Mouse (Mus musculus) heart, embryonic 12.5 days (tissue): Measurements from ENCODE around the gene Zfp563. TPM values are rescaled to one million over a fixed set of nuclear protein-coding genes. Genes with fewer than 3 reads are reported as not detected.

Source experiments
- ATAC-seq: fragments of 200-750 bp; cut with Nextera tagmentation; 2 replicates; pipeline ENCODE4 v1.8.0; 2017; ENCODE audit warnings: moderate TSS enrichment, moderate library complexity; ENCODE audit not compliant: insufficient number of reproducible peaks, low FRiP score
- H3K27ac ChIP-seq: fragments of 300-500 bp; sonication (generic); 2 replicates; pipeline ENCODE4 v1.5.1; 2016; ENCODE audit warnings: mild to moderate bottlenecking, moderate library complexity; ENCODE audit not compliant: poor library complexity, severe bottlenecking
- H3K27me3 ChIP-seq: fragments of 300-500 bp; sonication (generic); replicated peaks from 2 replicates; pipeline ENCODE4 v1.6.1; 2016; ENCODE audit warnings: mild to moderate bottlenecking, moderate library complexity
- H3K36me3 ChIP-seq: fragments of 300-500 bp; sonication (generic); 2 replicates; pipeline ENCODE4 v1.6.1; 2016; ENCODE audit warnings: mild to moderate bottlenecking, moderate library complexity
- H3K4me1 ChIP-seq: fragments of 300-500 bp; sonication (generic); replicated peaks from 2 replicates; pipeline ENCODE4 v1.6.1; 2016; ENCODE audit warnings: mild to moderate bottlenecking
- H3K4me2 ChIP-seq: fragments of 300-500 bp; sonication (generic); 2 replicates; pipeline ENCODE4 v1.6.1; 2016; ENCODE audit warnings: mild to moderate bottlenecking, moderate library complexity
- H3K4me3 ChIP-seq: fragments of 300-500 bp; sonication (generic); 2 replicates; pipeline ENCODE4 v1.5.1; 2016; ENCODE audit warnings: mild to moderate bottlenecking
- H3K9ac ChIP-seq: fragments of 300-500 bp; sonication (generic); 2 replicates; pipeline ENCODE4 v1.6.1; 2016; ENCODE audit warnings: mild to moderate bottlenecking, moderate library complexity
- H3K9me3 ChIP-seq: fragments of 300-500 bp; sonication (generic); replicated peaks from 2 replicates; pipeline ENCODE4 v1.6.1; 2016; ENCODE audit warnings: mild to moderate bottlenecking, moderate library complexity
- WGBS: fragments of 180-500 bp; shearing (Covaris S2); methylation state at CpG from one replicate; pipeline ENCODE4 v1.1.7; 2016; 5-methylcytosine and 5-hydroxymethylcytosine counted together
- polyA plus RNA-seq: library from polyadenylated mRNA; unstranded; fragments of >200 nt; fragmentation: Nextera tagmentation; extraction: Ambion mirVana; gene quantifications from 2 replicates; pipeline ENCODE4 v1.2.1, GENCODE M21; 2016

The Zfp563 gene
- 4.4 and 4.7 TPM in 2 replicates for polyA plus RNA-seq

- peak within 1 kb of the TSS; percentile 83 for H3K4me2 ChIP-seq
These were observed at the start of gene Zfp563 for GRCm38 (mm10) chr17:33089220-33089949. Zfp563 (plus strand) TSS chr17:33089310.

GRCm38 (mm10) chr17:33058791-33059190 lies 30.3 kb upstream of the Zfp563 start:
- ATAC-seq: no peak
- Histone ChIP-seq H3K27ac (no peak overlapping the region), H3K4me3 (no peak overlapping the region), H3K4me1 (no peaks in the 10 kb centered on the region), H3K4me2 (no peak overlapping the region), H3K9ac (no peak overlapping the region), H3K27me3 (no peaks in the 10 kb centered on the region), H3K36me3 (no peaks in the 10 kb centered on the region), H3K9me3 (no peaks in the 10 kb centered on the region)
- WGBS: 16% methylated on average over 1 of the region's 1 CpGs

More at GRCm38 (mm10) chr17:33089220-33089949, at the start of gene Zfp563:
- peak within 1 kb of the TSS; percentile 81 for H3K4me3 ChIP-seq
- WGBS: 3% methylated on average over 34 of the region's 34 CpGs
- peak; percentile 93 for ATAC-seq
- H3K4me1 ChIP-seq: peaks cover 8% of the 10 kb centered on the region
- peak within 1 kb of the TSS; percentile 85 for H3K27ac ChIP-seq
- no peaks in the 10 kb centered on the region for H3K36me3 ChIP-seq
- H3K27me3 ChIP-seq: no peaks in the 10 kb centered on the region
- no peaks in the 10 kb centered on the region for H3K9me3 ChIP-seq
- H3K9ac ChIP-seq: peak within 1 kb of the TSS; percentile 79

- H3K27me3 ChIP-seq: no peaks in the 10 kb centered on the region
- H3K4me3 ChIP-seq: no peak overlapping the region
- no peaks in the 10 kb centered on the region for H3K36me3 ChIP-seq
- no peak overlapping the region for H3K27ac ChIP-seq
- no peaks in the 10 kb centered on the region for H3K9me3 ChIP-seq
- ATAC-seq: no peak
- no peak overlapping the region for H3K4me2 ChIP-seq
- 0% methylated on average over 1 of the region's 1 CpGs for WGBS
- no peaks in the 10 kb centered on the region for H3K4me1 ChIP-seq
- no peak overlapping the region for H3K9ac ChIP-seq
These were observed 26.1 kb upstream of the Zfp563 start for GRCm38 (mm10) chr17:33063001-33063400.

GRCm38 (mm10) chr17:33067958-33068357 lies 21.2 kb upstream of the Zfp563 start, which contains the start of gene 4921501E09Rik:
4921501E09Rik (minus strand) TSS chr17:33068058.
- no peak for ATAC-seq
- no peaks in the 10 kb centered on the region for H3K4me1 ChIP-seq
- no peak within 1 kb of the TSS for H3K27ac ChIP-seq
- 0 out of 2 replicates have a peak, but pooled peaks cover 3% of the 10 kb centered on the region for H3K27me3 ChIP-seq
- WGBS: 39% methylated on average over 1 of the region's 1 CpGs
- H3K9ac ChIP-seq: no peak within 1 kb of the TSS
- no peak within 1 kb of the TSS for H3K4me3 ChIP-seq
- no peaks in the 10 kb centered on the region for H3K9me3 ChIP-seq
- no peak within 1 kb of the TSS for H3K4me2 ChIP-seq
- no peaks in the 10 kb centered on the region for H3K36me3 ChIP-seq

GRCm38 (mm10) chr17:33091630-33092029 lies 2.5 kb downstream of the Zfp563 start:
- Histone ChIP-seq H3K9ac (no peak overlapping the region), H3K36me3 (no peaks in the 10 kb centered on the region), H3K27ac (no peak overlapping the region), H3K4me1 (peaks cover 8% of the 10 kb centered on the region), H3K4me3 (no peak overlapping the region), H3K9me3 (no peaks in the 10 kb centered on the region), H3K27me3 (no peaks in the 10 kb centered on the region), H3K4me2 (no peak overlapping the region)
- no peak for ATAC-seq
- WGBS: 91% methylated on average over 1 of the region's 1 CpGs

GRCm38 (mm10) chr17:33092391-33093193 lies 3.5 kb downstream of the Zfp563 start:
- peak overlapping the region; percentile 75 for H3K9ac ChIP-seq
- 3% methylated on average over 31 of the region's 31 CpGs for WGBS
- no peaks in the 10 kb centered on the region for H3K27me3 ChIP-seq
- peak; percentile 71 for ATAC-seq
- peaks cover 8% of the 10 kb centered on the region for H3K4me1 ChIP-seq
- peak overlapping the region; percentile 71 for H3K4me3 ChIP-seq
- peak overlapping the region; percentile 74 for H3K4me2 ChIP-seq
- H3K27ac ChIP-seq: peak overlapping the region; percentile 85
- no peaks in the 10 kb centered on the region for H3K9me3 ChIP-seq
- no peaks in the 10 kb centered on the region for H3K36me3 ChIP-seq

GRCm38 (mm10) chr17:33097396-33097795 lies 8.3 kb downstream of the Zfp563 start:
- Histone ChIP-seq H3K4me1 (peaks cover 8% of the 10 kb centered on the region), H3K4me2 (no peak overlapping the region), H3K9ac (no peak overlapping the region), H3K36me3 (no peaks in the 10 kb centered on the region), H3K27ac (no peak overlapping the region), H3K9me3 (no peaks in the 10 kb centered on the region), H3K4me3 (no peak overlapping the region), H3K27me3 (no peaks in the 10 kb centered on the region)
- 93% methylated on average over 2 of the region's 2 CpGs for WGBS
- ATAC-seq: no peak

- Histone ChIP-seq H3K4me3 (no peak overlapping the region), H3K27me3 (no peaks in the 10 kb centered on the region), H3K9me3 (peaks cover 4% of the 10 kb centered on the region; the same call in 1 of the 2 replicates), H3K9ac (no peak overlapping the region), H3K4me1 (no peaks in the 10 kb centered on the region), H3K4me2 (no peak overlapping the region), H3K27ac (no peak overlapping the region), H3K36me3 (no peaks in the 10 kb centered on the region)
- ATAC-seq: no peak
These were observed 35.4 kb downstream of the Zfp563 start for GRCm38 (mm10) chr17:33124546-33124945.

- WGBS: 51% methylated on average over 2 of the region's 2 CpGs
- ATAC-seq: no peak
These were observed 37.1 kb downstream of the Zfp563 start for GRCm38 (mm10) chr17:33126257-33126656.

GRCm38 (mm10) chr17:33139261-33139820 lies 50.2 kb downstream of the Zfp563 start, which contains the start of gene Morc2b:
Morc2b (minus strand) TSS chr17:33139683.
- H3K9me3 ChIP-seq: peaks cover 13% of the 10 kb centered on the region; the same call in 1 of the 2 replicates
- no peak for ATAC-seq
- no peak within 1 kb of the TSS for H3K4me3 ChIP-seq
- no peaks in the 10 kb centered on the region for H3K36me3 ChIP-seq
- no peaks in the 10 kb centered on the region for H3K4me1 ChIP-seq
- no peak within 1 kb of the TSS for H3K9ac ChIP-seq
- no peak within 1 kb of the TSS for H3K27ac ChIP-seq
- no peaks in the 10 kb centered on the region for H3K27me3 ChIP-seq
- 65% methylated on average over 18 of the region's 18 CpGs for WGBS
- H3K4me2 ChIP-seq: no peak within 1 kb of the TSS

More at GRCm38 (mm10) chr17:33126257-33126656, 37.1 kb downstream of the Zfp563 start:
- no peaks in the 10 kb centered on the region for H3K4me1 ChIP-seq
- no peak overlapping the region for H3K4me3 ChIP-seq
- H3K27ac ChIP-seq: no peak overlapping the region
- peaks cover 4% of the 10 kb centered on the region; the same call in 1 of the 2 replicates for H3K9me3 ChIP-seq
- no peaks in the 10 kb centered on the region for H3K36me3 ChIP-seq
- H3K9ac ChIP-seq: no peak overlapping the region
- H3K4me2 ChIP-seq: no peak overlapping the region
- no peaks in the 10 kb centered on the region for H3K27me3 ChIP-seq
